Mouse (Mus musculus) liver, postnatal 0 days (tissue): ENCODE data around the gene Gli2.

ENCODE experiments used
- CTCF ChIP-seq: sonication (generic); IDR thresholded peaks from 2 replicates; pipeline ENCODE4 v1.5.1; 2016; ENCODE audit warnings: antibody characterized with exemption, low read depth
- EP300 ChIP-seq: IDR thresholded peaks from 2 replicates; pipeline ENCODE4 v1.6.1; 2016; ENCODE audit warnings: antibody characterized with exemption, low read depth, mild to moderate bottlenecking

GRCm38 (mm10) chr1:118880781-118881247 lies 172.6 kb downstream of the Gli2 start:
- TF ChIP-seq CTCF (no peak), EP300 (no peak)
